Mouse (Mus musculus) spleen, postnatal 10 days (tissue): ENCODE data around the gene Babam2.

Experiments
- DNase-seq, 2 experiments: peaks; one replicate each; pipeline ENCODE4 v3.0.0; 2021 to 2022; ENCODE audit warnings: low spot score in 2 of 2

The Babam2 gene

DNA sequence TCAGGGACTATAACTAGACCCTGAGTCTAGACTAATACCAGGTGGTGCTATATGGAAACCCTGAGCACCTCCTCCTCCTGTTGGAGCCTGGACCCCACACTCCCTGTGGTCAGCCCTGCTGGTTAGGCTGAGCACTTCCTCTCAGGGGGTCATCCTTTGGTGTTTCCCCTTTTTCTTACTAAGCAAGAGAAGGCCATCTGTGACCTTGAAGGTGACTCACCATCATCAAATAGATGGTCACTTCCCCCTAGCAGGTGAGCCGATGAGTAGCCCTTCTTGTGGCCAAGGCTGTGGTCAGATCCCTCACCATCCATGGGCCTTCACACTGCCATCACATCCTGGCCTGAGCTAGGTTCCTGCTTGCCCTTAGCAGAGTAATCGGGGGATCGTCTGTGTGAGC is 379.7 kb downstream of the Babam2 start:
- DNase-seq: no peak

DNA sequence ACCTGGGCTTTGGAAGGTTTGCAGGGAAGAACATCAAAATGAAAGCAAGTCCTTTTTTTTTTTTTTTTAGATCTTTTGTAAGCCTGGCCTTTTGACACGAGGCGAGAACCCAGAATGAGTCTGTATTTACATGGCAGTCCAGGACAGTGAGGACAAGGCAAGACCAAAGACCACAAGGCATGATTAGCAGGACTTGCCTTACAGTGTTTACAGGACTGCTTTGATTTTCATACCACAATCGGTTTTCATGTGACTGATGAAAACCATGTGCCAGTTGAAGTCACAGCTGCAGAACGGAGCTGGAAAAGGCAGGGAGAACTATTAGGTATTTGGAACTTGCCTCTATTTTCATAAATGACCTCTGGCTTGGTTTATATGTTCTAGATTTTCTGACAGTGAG is 381.5 kb downstream of the Babam2 start:
- DNase-seq: no peak

DNA sequence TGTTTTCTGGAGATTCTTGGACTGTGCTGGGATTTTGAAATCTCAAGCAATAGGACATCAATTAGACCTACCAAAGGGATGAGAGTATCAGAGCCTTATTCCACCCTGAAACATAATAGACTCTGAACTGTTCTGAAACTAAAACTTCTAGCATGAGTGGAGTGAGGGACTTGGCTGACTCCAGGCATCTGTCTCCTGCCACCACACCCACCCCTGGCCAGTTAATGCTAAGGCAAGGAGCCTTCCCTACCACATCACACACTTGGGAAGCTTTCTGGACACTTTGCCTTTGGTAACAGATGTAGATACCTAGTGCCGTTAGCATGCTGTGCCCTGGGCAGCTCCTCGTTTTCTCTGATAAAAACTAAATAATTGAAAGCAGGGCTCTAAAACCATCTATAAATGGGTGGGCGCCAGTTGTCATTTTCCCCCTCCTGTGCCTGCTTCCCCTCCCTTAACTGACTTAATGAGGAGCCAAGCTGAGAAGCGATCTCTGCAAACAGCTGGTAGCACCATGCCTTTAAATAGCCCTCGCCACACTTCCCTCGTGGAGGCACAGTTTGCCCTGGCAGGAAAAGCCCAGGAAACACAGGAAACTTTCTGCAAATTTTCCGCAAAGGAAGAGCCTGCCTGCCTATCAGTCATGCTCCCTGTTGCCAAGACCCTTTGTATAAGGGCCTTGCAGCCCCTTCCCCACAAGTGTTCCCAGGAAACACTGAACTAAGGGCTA is 383.2 kb downstream of the Babam2 start:
- no peak for DNase-seq

DNA sequence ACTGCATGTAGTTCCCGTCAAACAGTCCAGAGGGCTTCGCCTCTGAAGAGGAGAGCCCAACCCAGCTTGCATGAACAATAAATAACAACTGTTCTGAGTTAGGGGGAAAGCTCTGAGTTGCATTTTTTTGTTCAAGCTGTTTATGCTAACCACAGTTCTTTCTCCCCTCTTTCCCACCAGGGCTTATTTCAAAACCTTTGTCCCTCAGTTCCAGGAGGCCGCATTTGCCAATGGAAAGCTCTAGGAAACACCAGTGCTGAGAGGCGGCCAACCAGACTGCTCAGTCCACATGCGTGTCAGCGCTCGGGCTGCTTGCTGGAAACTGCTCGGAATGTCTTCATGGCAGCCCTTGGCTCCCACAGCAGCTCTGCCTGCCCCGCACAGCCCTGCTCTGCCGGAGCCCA is 386.9 kb downstream of the Babam2 start:
- no peak for DNase-seq

DNA sequence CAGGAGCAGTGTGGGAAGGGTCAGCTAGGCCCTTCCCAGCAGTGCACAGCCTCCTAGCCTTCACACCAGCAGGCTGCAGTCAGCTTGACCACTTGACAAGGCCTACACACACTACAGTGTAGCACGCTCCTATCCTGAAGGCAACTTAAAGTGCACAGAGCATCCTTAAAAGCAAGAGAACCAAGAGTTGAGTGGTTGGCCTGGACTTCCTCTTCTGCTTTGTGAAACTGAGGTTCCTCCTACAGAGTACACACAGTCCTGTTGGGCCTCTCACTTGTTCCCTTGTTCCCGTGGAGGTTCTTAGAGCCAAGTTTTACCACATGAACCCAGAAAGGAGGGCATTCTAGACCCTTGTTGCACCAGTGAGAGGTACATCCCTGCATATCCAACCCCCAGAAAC is 388.1 kb downstream of the Babam2 start:
- no peak for DNase-seq

DNA sequence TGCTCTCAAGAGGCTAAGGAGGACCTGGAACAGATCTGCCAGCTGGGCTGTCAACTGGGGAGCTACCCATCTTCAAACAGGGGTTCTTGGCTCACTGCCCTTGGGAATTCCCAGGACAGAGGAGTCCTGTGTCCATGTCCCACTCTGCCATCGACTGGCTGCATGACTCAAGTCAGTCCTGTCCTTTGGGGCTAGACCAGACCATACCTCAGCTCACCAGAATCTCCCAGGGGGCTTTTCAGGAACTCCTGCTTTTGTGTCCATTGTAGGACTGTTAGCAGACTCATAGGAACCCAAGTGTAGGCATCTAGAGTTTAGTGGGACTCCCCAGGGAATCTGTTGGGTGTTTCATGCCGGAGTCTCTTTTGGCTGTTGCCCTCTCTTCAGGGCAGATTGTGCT is 388.5 kb downstream of the Babam2 start:
- no peak for DNase-seq

DNA sequence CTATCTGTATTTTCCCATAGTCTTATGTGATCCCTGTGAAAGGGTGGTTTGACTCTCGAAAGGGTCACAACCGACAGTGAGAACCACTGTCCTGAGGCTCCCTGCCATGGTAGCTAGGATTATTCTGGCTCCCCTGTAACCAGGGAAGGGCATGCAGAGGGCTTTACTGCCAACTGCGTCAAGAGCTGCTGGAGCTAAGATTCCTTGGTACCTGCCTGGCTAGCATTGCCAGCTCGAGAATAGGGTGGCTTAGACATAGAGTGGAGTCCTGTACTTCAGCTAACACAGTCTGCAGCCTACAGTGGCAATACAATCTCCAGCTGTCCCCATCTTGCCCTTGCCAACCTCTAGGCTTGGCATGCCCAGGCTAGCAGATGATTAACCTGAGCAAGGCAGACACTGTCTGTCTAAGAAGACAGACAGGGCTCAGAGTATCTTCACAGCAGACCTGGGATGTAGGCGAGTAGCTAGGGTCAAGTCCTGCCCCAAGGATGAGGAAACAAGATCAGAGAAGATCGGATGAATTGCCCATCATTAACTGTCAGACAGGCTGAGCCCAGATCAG is 389.1 kb downstream of the Babam2 start:
- no peak for DNase-seq

DNA sequence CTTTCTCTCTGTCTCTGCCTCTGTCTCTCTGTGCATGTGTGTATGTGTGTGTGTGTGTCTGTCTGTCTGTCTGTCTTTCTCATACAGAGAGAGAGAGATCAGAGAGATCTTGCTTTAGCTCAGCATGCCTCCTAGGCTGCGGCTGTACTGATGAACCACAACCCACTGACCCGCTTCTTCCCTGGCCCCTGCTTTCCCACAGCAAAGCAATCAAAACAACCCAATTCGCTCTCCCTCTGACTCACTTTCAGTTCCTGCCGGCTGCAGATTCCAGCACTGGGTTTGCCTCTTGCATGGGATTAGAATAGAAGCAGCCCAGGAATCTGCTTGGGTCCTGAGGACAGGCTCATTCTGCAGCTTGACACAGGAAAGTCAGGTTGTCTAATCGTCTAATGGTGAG is 392.0 kb downstream of the Babam2 start:
- DNase-seq: no peak

DNA sequence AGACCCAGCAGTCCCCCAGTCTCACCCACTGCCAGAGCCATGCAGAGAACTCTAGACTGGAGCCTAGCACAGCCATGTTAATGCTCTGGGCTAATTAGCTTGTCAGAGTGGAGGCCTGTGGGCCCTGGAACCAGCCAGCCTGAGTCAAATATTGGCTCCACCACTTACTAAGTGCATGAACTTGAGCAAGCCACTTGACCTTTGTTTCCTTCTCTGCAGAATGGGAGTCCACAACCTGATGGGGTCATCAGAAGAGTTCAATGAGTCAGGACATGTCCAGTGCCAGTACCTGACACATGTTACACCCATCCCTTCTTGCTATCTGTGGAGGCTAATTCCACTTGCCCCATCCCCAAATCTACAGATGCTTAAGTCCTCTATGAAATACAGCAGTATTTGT is 394.8 kb downstream of the Babam2 start:
- DNase-seq: no peak

DNA sequence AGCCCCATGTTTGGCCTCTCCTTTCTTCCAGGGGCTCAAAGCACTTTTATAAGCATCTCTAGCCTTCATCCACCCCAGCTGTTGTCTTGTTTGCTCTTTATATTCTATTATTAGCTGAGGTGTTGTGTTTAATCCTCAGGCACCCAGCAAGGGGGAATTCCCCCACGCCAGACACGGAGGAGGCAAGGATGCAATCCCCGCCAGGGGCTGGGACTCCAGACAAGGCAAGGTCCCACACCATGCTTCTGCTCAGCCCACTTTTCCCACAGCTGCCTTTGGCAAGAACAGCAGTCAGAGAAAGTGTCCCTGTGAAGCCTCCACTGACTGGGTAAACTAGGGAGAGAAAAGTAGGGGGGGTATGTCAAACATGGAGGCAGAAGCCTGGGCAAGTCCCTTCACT is 401.2 kb downstream of the Babam2 start:
- DNase-seq: no peak

DNA sequence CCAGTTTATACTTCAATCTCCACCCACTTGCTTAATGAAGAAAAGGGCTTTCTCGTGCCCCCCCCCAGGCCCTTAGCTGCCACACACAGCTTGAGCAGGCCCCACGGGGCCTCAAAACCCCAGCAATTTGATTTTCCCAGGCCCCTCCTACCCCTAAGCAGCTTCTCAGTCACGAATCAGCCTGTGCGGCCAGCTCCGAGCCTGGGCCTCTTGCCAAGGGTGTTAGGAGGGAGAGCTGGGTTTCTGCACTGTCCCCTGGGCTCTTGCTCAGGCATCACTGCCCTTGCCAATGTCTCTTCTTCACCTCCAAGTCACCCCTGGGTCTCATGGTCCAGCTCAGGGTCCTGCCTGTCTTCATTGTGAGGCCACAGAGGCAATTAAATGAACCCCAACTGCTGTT is 405.0 kb downstream of the Babam2 start:
- peak in 1 of 2 experiments; percentile 23 for DNase-seq

DNA sequence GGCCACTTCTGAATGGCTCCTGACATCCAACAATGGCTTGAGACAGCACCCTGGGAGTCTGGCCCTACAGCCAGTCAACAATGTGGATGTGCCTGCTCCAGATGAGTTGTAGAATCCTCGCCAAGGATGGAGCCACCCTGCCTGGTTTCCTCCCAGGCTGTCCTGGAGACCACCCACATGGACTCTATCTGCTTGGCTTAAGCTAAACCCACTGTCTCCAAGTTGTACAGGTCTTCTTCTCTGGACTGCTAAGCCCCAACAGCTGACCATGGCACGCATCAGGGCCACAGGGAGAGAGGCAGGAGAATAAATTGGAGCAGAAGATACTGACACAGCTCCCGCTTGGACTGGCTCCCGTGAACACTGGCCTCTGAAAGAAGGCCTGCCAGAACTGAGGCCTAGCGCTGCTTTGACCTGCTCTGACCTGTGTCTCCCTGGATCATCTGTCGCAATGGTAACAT is 405.5 kb downstream of the Babam2 start:
- DNase-seq: no peak

DNA sequence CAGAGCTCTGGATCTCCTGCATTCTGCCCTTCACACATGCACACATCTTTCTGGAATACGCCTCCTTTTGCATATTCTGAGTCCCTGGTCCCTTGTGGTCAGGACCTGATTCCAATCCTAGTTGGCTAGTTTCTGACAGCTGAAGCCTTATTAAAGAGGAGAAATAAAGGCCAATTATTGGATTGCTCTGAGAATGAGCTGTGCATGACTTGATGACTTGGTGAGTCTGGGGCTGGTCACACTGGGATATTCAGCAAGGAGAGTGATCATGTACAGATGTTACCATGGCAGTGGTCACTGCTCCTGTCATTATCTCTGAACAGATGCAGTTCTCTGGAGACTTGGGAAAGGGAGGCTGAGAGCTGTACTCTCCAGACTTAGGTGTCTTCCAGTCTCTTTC is 406.1 kb downstream of the Babam2 start:
- no peak for DNase-seq

DNA sequence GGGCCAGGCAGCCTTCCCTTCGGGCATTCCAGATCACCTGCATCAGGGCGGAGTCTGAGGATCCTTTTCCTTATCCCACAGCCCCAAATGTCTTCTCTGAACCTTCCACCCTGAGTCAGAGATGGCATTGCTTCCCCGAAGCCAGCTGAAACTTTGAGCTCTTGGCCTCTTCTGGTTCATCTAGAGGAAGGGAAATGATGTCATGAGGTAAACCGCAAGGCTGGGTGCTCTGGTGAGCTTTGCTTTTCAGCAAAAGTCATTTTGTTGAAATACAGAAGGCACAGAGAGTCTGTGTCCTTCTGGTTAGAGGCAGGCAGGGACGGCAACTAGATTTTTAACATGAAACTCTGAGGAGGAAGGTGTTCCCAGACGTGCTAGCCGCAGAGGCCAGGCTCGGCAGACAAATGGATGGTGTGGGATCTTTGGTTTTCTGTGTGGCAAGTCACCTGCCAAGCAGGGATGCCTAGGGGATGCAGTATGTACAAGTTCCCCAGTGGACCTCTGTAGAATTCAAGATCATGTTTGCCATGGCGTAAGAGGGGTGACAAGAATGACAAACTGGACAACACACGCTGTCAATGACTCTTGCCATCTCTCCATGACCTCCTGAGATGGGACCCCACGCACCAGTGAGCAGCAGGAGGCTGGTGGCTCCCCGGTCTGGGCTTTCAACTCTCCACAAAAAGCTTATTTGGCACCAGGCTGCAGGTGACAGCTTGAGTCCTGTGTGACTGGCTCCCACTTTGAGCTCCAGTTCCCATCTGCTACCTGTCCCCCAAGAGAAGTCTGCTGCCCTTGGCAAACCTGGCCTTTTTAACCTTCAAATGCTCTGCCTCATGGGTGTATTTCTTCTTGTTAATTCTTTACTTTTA is 406.9 kb downstream of the Babam2 start:
- peak in 1 of 2 experiments; percentile 39 for DNase-seq

DNA sequence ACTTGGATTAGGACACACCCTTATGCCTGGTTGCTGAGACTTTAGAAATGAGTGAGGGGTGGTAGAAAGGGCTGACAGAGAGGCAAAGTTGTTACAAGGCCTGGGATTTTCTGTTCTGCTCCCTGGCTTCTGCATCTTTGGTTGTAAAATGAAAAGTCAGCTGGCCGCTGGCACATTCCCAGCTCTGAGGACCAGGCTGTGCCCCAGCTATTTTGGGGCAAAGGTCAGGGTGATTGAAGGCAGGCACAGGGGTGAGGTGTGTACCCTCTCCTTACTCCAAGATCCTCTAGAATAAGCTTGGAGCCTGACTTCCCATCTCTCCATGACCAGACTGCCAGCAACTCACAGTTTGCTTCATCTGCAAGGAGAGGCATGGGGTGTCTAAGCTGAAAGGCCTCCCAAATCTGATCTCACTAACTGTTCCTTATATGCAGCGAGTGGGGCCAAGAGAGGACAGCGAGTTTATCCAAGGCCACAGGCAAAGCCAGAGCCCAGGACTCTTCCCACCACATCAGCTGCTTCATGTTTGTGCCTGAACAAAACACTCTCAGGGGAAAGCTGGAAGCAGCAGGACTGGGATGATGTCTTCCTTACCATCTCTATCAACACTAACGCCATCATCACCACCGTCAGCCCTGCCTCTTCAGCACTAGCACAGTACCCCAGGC is 409.1 kb downstream of the Babam2 start:
- no peak for DNase-seq

DNA sequence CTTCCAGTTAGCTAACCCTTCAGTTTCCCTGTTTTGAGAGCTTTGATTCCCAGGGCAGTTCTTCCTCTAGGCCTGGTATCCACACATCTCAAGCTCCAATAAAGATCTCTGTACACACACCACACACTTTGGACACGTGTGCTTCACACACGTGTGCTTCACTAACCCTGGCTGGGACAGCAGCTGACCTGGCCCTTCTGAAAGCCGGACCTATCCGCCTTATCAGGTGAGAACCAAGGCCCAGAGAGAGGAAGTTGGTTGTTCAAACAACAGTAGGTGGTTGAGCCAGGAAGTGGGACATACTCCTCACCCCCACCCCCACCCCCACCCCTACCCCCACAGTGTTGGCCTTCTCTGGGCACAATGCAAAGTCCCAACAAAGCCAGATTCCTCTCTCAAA is 413.2 kb downstream of the Babam2 start:
- no peak for DNase-seq

DNA sequence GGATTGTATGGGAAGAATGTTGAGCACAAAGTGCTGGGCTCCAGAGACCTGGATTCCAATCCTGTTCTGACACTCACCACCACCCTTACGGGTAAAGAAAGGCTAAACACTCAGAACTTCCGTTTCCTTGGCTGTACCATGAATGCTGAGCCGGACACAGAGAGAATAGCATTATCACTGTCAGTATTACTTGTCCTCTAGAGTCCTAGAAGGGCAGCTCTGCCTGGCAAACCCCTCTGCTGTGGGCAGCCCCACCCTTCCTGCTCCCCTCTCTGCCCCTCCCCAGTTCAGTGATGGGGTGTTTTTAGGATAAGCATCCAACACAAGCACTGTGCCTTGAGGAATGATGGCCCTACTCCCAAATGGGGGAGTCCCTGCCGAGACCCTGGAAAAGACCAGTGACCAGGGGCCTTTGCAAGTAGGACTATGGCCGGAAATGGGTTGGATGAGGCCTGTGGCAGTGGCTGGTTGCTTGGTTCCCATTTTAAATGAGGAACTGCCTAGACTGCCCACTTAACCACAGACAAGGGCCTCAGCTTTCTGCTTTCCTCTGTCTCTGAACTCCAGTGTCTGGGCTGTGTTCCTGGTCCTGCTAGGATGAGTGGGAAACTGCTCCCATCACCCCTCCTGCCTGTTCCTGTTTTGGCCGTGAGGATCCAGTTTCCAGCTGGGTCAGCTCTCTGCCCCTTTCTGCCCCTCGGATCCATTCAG is 414.9 kb downstream of the Babam2 start:
- DNase-seq: no peak

DNA sequence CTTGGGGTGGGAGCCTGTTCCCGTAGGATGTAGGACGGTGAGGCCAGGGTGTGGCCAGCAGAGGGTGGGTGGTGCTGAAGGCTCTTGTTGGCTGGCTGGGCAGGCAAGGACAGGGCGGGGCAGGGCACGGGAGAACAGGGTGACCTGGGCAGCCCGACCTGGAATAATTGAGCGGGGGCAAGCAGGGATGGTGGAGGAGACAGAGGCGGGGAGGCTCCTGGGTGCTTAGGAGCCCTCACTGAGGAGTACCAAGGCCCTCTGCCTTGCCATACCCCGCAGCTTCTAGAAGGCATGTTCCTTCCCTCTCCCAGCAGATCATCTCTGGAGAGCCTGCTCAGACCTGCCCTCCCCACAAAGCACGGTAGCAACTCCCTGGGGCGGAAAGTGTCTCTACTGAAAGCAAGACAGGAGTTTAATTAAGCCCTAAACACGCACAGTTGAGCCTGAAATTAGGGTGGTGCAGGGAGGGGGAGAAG is 423.5 kb downstream of the Babam2 start:
- no peak for DNase-seq

DNA sequence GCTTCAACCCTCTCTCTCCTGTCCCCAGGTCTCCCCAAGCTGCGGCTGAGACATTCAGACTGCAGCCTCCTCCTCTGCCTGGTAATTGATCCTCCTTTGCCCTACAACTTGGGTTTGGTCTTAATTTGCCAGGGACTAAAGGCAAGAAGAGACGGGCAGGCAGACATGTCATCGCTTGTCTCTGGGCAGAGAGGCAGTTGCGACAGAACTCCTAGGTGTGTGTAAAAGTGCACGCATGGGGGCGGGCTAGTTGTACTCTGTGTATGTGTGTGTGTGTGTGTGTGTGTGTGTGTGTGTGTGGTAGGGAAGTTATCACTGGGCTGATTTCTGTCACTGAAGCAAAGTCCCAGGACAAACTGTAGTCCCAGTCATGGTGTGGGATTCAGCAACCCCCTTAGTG is 424.5 kb downstream of the Babam2 start:
- no peak for DNase-seq

DNA sequence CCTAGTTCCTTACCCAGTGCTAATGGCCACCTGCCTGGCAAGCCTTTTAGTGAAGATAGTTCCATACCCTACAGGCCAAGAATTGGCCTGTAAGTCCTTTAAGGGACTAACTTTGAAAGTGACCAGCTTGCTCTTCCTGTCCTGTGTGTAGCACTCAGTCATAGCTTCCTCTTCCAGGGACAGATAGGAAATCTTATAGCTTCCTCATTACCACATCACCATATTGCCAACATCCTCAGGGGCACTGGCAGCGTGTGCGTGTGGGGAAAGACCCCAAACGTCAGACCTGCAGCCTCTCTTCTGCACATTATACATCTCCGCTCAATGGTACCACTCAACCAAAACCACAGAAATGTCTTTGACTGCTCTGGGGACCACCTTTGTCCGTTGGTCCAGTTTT is 424.9 kb downstream of the Babam2 start:
- no peak for DNase-seq

DNA sequence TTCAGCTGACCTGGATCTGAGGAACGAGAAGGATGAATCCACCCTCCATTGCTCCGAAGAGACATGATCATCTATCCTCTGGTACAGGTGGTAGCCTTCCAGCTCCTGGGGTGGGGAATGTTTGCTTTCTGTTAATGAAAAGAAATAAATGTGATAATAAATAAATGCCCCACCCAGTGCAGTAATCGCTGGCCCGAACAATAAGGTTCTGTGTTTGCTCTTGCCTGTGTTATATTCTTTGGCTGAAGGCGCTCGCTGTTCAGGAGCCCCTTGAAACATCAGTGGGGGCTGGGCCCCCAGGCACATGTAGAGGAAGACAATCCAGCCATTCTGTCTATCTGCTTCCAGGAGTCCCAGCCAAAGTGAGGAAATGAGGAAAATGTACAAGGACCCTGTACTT is 427.5 kb downstream of the Babam2 start:
- no peak for DNase-seq

DNA sequence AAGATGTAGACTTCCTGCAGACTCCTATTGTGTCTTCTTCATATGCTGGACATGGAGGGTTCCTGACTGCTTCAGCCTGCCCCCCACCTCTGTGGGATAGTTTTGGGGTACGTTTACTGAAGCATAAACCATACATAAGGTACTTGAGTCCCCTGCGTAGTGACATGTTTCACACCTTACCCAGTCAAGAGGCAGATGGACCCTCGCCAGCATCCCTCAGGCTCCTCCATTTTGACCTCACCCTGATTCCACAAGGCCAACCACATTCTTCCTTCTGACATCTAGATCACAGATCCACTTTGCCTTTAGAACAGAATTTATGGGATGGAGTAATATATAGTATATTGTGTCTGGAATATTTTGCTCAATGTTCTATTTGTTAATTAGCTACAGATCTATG is 429.7 kb downstream of the Babam2 start:
- no peak for DNase-seq
